Mouse (Mus musculus): ENCODE measurements around the gene Smim5. TPM values are rescaled to one million over a fixed set of nuclear protein-coding genes. Genes with fewer than 3 reads are reported as not detected.

The Smim5 gene
- polyA plus RNA-seq, 1 experiment = not detected

- Histone ChIP-seq H3K27ac (ENCODE audit: insufficient read depth, low read depth, low read length) (no peak overlapping the region), H3K4me1 (ENCODE audit: control insufficient read depth, insufficient read depth, low read length) (no peaks in the 10 kb centered on the region), H3K4me3 (ENCODE audit: insufficient read depth, low read depth, low read length) (no peak overlapping the region)
- 93% methylated on average over 3 of the region's 3 CpGs for WGBS
- TF ChIP-seq CTCF (IDR thresholded peaks at IDR 0.05; ENCODE audit: insufficient read depth, low read depth, low read length) (no peak), POLR2A (IDR thresholded peaks at IDR 0.05; ENCODE audit: insufficient read depth, low read depth, low read length) (no peak)
Measured at GRCm38 (mm10) chr11:115875935-115876334, 23.8 kb upstream of the Smim5 start.

DNA sequence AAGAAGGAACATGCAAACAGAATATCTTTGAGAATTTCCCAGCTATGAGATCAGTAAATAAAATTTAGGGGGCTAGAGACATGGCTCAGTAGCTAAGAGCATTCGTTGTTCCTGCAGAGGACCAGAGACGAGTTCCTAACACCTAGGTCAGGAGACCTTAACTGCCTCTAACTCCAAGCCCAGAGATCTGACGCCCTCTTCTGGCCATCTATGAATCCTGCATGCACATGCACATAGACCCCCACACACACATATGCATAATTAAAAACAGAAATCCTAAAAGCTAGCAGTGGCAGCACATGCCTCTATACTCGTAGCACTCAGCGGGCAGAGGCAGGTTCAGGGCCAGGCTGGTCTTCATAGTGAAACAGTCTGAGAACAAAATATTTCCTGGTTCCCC lies 23.3 kb upstream of the Smim5 start:
- no peak overlapping the region for H3K4me3 ChIP-seq (ENCODE audit: insufficient read depth, low read depth, low read length)
- no peak for TF ChIP-seq POLR2A (IDR thresholded peaks at IDR 0.05; ENCODE audit: insufficient read depth, low read depth, low read length)
- TF ChIP-seq CTCF (IDR thresholded peaks at IDR 0.05; ENCODE audit: insufficient read depth, low read depth, low read length) = no peak
- H3K27ac ChIP-seq (ENCODE audit: insufficient read depth, low read depth, low read length) = no peak overlapping the region
- WGBS = 81% methylated on average over 5 of the region's 5 CpGs
- H3K4me1 ChIP-seq (ENCODE audit: control insufficient read depth, insufficient read depth, low read length) = no peaks in the 10 kb centered on the region

DNA sequence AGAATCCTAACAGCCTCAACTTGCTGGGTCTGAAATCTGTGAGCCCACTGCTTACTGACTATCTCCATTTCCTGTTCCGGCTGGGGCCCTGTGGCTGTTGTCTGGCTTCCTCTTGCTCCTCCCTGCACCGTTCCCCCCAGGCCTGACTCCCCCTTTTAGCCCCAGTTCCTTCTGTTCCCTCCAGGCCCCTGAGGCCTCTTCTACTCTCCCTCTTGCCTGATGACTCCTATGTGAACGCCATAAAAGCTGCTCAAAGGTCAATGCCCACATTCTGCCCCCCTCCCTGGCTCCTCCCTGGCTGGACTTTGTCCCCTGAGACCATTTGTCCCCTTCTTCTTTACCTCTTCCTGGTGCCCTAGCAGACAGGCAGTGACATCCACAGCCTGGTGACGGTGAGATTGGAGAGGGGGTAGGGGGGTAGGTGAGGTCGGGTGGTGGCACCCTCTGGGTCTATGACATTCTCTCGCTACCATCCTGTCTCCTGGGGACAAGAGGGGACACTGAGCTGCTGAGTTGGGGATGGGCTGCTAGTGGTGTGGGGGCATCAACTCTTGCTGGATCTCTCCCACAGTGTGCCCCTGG lies 22.5 kb upstream of the Smim5 start:
- no peaks in the 10 kb centered on the region for H3K4me1 ChIP-seq (ENCODE audit: control insufficient read depth, insufficient read depth, low read length)
- no peak overlapping the region for H3K4me3 ChIP-seq (ENCODE audit: insufficient read depth, low read depth, low read length)
- 78% methylated on average over 6 of the region's 6 CpGs for WGBS
- no peak for TF ChIP-seq POLR2A (IDR thresholded peaks at IDR 0.05; ENCODE audit: insufficient read depth, low read depth, low read length)
- no peak for TF ChIP-seq CTCF (IDR thresholded peaks at IDR 0.05; ENCODE audit: insufficient read depth, low read depth, low read length)
- H3K27ac ChIP-seq (ENCODE audit: insufficient read depth, low read depth, low read length) = no peak overlapping the region

DNA sequence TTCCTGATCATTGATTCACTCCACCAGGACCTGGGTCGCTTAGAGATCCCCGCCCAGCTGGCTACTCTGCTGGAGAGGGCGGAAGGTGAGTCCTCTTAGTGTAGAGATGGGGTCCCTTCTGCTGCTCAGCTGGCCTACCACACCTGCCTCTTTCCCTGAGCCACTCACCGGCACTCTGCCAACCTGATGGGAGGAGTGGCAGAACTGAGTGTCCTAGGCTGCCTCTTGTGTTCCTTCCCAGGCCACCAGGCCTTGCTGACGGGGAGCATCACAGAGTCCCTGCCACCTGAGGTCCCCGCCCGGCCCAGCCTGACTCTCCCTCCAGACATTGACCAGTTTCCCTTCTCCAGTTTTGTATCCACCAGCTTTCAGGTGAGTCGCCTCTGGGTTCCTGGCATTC lies 21.7 kb upstream of the Smim5 start:
- 88% methylated on average over 8 of the region's 8 CpGs for WGBS
- no peak overlapping the region for H3K27ac ChIP-seq (ENCODE audit: insufficient read depth, low read depth, low read length)
- H3K4me3 ChIP-seq (ENCODE audit: insufficient read depth, low read depth, low read length) = no peak overlapping the region
- TF ChIP-seq POLR2A (IDR thresholded peaks at IDR 0.05; ENCODE audit: insufficient read depth, low read depth, low read length) (no peak), CTCF (IDR thresholded peaks at IDR 0.05; ENCODE audit: insufficient read depth, low read depth, low read length) (no peak)
- H3K4me1 ChIP-seq (ENCODE audit: control insufficient read depth, insufficient read depth, low read length) = no peaks in the 10 kb centered on the region

- WGBS = 30% methylated on average over 5 of the region's 5 CpGs
- Histone ChIP-seq H3K4me1 (ENCODE audit: control insufficient read depth, insufficient read depth, low read length) (0 out of 2 replicates have a peak, but pooled peaks cover 4% of the 10 kb centered on the region), H3K27ac (ENCODE audit: insufficient read depth, low read depth, low read length) (no peak overlapping the region), H3K4me3 (ENCODE audit: insufficient read depth, low read depth, low read length) (no peak overlapping the region)
- TF ChIP-seq POLR2A (IDR thresholded peaks at IDR 0.05; ENCODE audit: insufficient read depth, low read depth, low read length) (no peak), CTCF (IDR thresholded peaks at IDR 0.05; ENCODE audit: insufficient read depth, low read depth, low read length) (no peak; the same call in 1 of the 2 replicates)
Measured at GRCm38 (mm10) chr11:115881002-115881401, 18.8 kb upstream of the Smim5 start.

GRCm38 (mm10) chr11:115883251-115883650 lies 16.5 kb upstream of the Smim5 start:
- TF ChIP-seq CTCF (IDR thresholded peaks at IDR 0.05; ENCODE audit: insufficient read depth, low read depth, low read length) (no peak), POLR2A (IDR thresholded peaks at IDR 0.05; ENCODE audit: insufficient read depth, low read depth, low read length) (no peak)

GRCm38 (mm10) chr11:115884361-115884760 lies 15.4 kb upstream of the Smim5 start:
- WGBS = 99% methylated on average over 3 of the region's 3 CpGs
- 0 out of 2 replicates have a peak, but pooled peaks cover 4% of the 10 kb centered on the region for H3K4me1 ChIP-seq (ENCODE audit: control insufficient read depth, insufficient read depth, low read length)
- no peak overlapping the region for H3K27ac ChIP-seq (ENCODE audit: insufficient read depth, low read depth, low read length)
- TF ChIP-seq CTCF (IDR thresholded peaks at IDR 0.05; ENCODE audit: insufficient read depth, low read depth, low read length) (no peak), POLR2A (IDR thresholded peaks at IDR 0.05; ENCODE audit: insufficient read depth, low read depth, low read length) (no peak)
- no peak overlapping the region for H3K4me3 ChIP-seq (ENCODE audit: insufficient read depth, low read depth, low read length)

More at GRCm38 (mm10) chr11:115883251-115883650, 16.5 kb upstream of the Smim5 start:
- Histone ChIP-seq H3K4me1 (ENCODE audit: control insufficient read depth, insufficient read depth, low read length) (0 out of 2 replicates have a peak, but pooled peaks cover 4% of the 10 kb centered on the region), H3K4me3 (ENCODE audit: insufficient read depth, low read depth, low read length) (no peak overlapping the region), H3K27ac (ENCODE audit: insufficient read depth, low read depth, low read length) (no peak overlapping the region)
- WGBS = 29% methylated on average over 17 of the region's 17 CpGs

- 76% methylated on average over 11 of the region's 11 CpGs for WGBS
- TF ChIP-seq POLR2A (IDR thresholded peaks at IDR 0.05; ENCODE audit: insufficient read depth, low read depth, low read length) (no peak), CTCF (IDR thresholded peaks at IDR 0.05; ENCODE audit: insufficient read depth, low read depth, low read length) (no peak)
- Histone ChIP-seq H3K4me1 (ENCODE audit: control insufficient read depth, insufficient read depth, low read length) (0 out of 2 replicates have a peak, but pooled peaks cover 4% of the 10 kb centered on the region), H3K27ac (ENCODE audit: insufficient read depth, low read depth, low read length) (no peak overlapping the region), H3K4me3 (ENCODE audit: insufficient read depth, low read depth, low read length) (no peak overlapping the region)
Measured at GRCm38 (mm10) chr11:115885281-115885680, 14.5 kb upstream of the Smim5 start.

GRCm38 (mm10) chr11:115886446-115886845 lies 13.3 kb upstream of the Smim5 start:
- no peak overlapping the region for H3K4me3 ChIP-seq (ENCODE audit: insufficient read depth, low read depth, low read length)
- no peak overlapping the region for H3K27ac ChIP-seq (ENCODE audit: insufficient read depth, low read depth, low read length)
- 92% methylated on average over 11 of the region's 11 CpGs for WGBS
- TF ChIP-seq CTCF (IDR thresholded peaks at IDR 0.05; ENCODE audit: insufficient read depth, low read depth, low read length) (no peak), POLR2A (IDR thresholded peaks at IDR 0.05; ENCODE audit: insufficient read depth, low read depth, low read length) (no peak)
- H3K4me1 ChIP-seq (ENCODE audit: control insufficient read depth, insufficient read depth, low read length) = 0 out of 2 replicates have a peak, but pooled peaks cover 4% of the 10 kb centered on the region

Data from olfactory bulb, adult 2 months (tissue).